Mouse (Mus musculus) frontal cortex, adult 2 months (tissue): ENCODE data around the gene Appl1. TPM values are rescaled to one million over a fixed set of nuclear protein-coding genes. Genes with fewer than 3 reads are reported as not detected.

Source experiments
- DNase-seq, 2 experiments: peaks; one replicate each; pipeline ENCODE4 v3.0.0; 2022; ENCODE audit warnings: low spot score in 1 of 2; ENCODE audit errors: extremely low spot score in 1 of 2
- polyA plus RNA-seq: library from polyadenylated mRNA; depleted of rRNA; stranded (reverse); fragments of >200 nt; gene quantifications from 2 replicates; pipeline ENCODE4 v1.2.3, GENCODE M21; 2012; rRNA removed

Appl1 gene
- 36.1 and 37.0 TPM in 2 replicates for polyA plus RNA-seq

DNA sequence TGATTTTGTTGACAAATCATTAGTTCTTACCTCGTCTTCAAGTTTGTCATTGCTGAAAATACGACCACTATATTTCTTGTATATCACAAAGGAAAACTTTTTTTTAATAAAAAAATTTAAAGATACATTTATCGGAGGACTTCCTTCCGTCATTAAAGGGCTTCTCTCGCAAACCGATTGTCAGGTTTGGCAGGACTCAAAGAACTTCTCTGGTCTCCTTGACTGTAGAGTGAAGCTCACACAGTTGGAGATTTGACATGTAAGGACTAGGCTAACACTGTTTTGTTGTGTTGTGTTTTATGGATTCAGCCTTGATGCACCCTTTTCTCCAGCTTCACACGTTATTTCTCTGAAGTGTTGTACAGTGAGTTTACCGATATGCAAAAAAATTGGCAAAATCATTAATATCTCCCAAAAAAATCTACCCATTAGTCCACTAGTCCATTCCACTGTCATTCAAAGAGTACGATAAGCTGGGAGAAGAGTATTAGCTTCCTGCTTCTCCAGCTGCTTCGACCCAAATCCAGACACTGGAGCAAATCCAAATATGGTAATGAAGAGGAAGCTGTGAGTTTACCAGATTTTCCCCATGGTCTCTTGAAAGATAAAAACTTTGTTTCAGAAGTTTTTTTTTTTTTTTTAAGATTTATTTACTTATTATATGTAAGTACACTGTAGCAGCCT, at the start of gene Appl1:
Gene Appl1, minus strand, starts transcription at position 127 of the 684 bp plus-strand sequence.
- DNase-seq = peak in 1 of 2 experiments; percentile 16

DNA sequence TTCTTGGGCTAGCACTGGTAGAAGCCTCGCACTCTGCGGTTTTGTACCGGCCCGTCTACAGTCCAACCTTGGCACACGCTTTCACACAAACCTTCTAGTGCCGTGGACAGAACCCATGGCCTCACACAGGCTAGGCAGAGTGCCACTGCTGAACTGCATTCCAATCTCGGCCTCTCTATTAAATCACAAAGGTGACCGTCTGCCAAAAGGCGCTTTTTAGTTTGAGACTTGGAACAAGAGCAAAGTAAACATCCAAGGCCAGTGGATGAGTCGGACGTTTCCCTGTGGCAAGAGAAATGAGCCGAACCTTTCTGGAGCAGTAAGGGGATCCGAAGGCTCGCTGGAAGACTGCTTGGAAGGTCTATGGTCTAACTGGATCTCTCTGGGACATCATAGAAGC, 48.8 kb upstream of the Appl1 start:
- no peak for DNase-seq

GRCm38 (mm10) chr14:27017936-27018335, 46.9 kb upstream of the Appl1 start:
- no peak for DNase-seq

DNA sequence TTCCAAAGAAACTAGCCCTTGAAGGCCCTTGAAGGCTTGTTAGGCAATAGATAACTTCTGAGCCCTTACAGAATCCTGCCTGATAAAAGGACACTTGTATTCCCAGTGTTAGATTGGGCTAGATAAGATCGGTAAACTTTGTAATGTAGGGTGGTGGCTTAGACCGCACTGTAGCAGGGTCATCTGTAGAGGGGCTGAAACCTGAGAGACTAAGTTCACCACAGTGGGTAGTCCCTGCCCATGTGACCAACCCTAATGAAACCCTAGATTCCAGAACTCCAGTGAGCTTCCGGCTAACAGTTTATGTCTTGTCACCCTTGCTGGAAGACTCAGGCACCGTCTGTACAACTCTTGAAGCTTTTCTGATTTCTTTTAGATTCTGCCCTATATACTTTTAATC, 42.6 kb upstream of the Appl1 start:
- no peak for DNase-seq

DNA sequence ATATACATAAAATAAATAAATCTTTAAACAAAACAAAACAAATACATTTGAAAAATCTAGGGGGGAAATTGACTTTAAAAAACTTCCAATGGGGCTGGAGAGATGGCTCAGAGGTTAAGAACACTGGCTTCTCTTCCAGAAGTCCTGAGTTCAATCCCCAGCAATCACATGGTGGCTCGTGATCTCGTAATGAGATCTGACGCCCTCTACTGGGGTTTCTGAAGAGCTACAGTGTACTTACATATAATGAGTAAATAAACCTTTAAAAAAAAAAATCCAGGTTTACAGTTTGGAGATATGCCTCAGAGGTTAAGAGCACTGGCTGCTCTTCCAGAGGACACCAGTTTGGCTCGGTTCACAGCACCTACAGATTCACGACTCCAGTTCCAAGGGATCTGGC, 40.5 kb upstream of the Appl1 start:
- no peak for DNase-seq

DNA sequence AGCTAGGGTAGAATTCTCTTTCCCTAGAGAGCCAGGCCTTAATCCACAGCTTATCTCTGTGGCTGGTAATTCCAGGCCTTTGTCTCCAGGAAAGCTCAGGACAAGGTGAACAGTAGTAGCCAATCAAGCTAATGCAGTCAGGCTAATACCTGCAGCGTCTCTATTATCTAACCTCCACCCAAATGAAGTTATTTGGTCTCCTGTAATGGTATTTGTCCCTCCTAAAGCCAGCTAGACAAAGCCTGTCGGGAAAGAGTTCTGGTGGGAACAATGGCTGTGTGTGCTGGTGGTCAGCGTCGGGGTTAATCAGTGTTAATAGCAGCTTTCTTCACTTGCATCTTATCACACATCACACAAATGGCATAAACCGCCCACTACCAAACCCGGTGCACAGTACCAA, 34.9 kb upstream of the Appl1 start:
- DNase-seq = no peak

- DNase-seq = no peak
Observed at GRCm38 (mm10) chr14:27004906-27005305, 33.9 kb upstream of the Appl1 start.

GRCm38 (mm10) chr14:27000386-27000785, 29.4 kb upstream of the Appl1 start:
- no peak for DNase-seq

DNA sequence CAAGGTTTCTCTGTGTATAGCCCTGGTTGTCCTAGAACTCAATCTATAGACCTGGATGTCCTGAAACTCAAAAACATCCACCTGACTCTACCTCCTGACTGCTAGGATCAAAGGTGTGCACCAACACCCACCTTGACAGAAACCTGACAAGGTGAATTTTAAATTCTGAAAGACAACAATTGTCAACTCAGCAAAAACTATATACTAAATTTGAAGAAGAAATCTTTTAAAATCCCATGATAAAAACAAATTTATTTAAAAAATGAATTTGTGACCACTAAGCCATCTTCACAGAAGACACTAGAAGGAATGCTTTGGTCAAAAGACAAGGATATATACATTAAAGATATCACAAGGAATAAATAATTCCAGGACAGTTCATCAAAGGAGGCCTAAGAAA, 25.2 kb upstream of the Appl1 start:
- no peak for DNase-seq

DNA sequence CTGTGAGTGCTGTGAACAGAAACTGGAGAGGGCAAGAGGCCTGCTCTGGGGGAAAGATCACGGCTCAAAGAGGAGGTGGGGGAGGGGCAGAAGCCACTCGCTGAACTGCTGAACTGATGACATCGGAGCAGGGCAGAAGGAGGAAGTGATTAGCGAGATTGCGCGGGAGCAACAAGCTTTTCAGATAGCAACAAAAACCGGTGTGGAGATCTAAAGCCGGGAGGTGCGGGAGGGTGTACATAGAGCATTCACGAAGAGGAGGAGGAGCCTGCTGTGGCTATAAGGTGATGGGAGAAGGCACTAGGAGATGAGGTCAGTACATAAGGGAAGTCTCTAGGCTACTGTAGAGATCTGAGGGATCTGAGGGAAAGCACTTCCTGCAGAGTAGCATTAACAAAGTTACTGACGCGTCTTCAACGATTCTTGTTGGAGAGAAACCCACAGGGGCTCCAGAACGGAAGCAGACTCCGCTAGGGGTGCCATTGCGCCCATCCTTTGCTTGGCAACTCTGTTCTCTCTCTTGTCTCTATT, 23.2 kb upstream of the Appl1 start, which contains the start of gene Hesx1:
Gene Hesx1, plus strand, starts transcription at position 206 of the 531 bp plus-strand sequence.
- peak in 1 of 2 experiments; percentile 4 for DNase-seq

GRCm38 (mm10) chr14:26993427-26993826, 22.4 kb upstream of the Appl1 start:
- DNase-seq = no peak

DNA sequence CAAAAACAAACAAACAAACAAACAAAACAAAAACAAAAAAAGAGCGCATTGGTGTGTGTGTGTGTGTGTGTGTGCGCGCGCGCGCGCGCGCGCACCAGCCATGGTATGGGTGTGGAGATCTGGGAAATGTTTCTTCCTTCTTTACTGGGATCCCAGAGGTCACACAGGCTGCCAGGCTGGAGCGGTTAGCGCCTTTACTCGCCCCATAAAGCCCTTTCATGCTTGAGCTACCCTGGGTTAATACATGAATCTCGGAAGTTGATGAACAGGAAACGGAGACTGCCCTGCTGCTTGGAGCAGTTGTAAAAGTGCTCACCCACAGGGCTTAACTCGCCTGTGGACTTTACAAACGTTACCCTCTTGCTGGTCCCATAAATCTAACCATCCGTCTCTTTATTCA, 20.6 kb upstream of the Appl1 start:
- DNase-seq = no peak

DNA sequence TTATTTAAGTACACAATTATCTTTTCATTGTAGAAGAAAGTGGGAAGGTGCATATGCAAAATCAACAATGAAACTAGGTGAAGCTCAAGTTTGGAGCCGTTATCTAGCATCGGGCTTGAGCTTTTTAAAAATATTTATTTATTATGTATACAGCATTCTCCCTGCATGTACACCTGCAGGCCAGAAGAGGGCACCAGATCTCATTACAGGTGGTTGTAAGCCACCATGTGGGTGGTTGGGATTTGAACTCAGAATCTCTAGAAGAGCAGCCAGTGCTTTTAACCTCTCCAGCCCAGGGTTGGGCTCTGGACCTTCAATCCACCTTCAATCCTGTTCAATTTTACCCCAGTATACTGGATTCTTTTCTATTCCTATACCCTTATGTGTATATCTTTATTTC, 17.7 kb upstream of the Appl1 start:
- no peak for DNase-seq

- DNase-seq = no peak
Observed at GRCm38 (mm10) chr14:26982150-26982530, 11.1 kb upstream of the Appl1 start.

DNA sequence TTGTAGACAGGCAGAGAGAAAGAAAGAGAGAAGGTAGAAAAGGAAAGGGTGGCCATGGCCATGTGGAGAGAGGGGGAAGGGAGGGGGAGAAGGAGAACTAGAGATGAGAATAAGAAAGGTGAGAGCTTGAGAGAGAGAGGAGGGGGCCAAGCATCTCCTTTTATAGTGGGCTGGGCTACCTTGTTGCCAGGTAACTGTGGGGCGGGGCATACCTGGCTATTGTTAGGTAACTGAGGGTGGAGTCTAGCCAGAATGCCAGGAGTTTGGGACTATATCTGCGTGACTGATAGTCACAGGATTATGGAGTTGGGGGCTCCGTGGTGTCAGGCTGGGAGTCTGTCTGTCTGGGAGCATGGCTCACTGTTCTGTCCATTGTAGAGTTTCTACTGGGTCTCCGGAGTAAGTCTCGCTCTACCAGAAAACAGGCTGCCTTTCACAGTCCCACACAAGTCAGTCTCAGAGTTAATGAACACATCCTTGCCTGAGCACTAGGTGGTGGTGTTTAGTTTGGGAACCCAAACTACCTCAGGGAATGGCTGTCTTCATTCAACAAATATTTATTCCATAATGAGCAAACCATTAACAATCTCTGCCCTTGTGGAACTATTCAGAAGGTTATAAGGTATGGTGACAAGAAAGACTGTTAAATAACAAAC, 10.6 kb upstream of the Appl1 start:
- DNase-seq = no peak

DNA sequence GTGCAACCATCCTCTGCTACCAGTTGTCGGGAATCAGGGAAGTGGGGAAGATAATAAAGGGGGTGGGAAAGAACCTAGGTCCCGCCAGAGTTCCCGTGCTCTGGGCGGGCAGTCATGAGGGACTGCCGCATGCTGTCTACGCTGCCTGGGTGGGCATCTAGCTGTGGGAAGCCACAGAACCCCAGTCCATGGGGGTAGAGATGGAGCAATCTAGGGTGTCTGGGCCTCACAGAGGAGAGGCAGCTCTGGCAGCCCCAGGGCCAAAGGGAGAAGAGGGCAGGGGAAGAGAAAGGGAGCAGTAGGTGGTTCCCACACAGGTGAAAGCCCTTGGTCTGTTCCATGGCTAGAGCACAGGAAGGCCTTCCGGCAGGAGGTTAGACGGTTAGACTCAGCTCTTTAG, 10.0 kb upstream of the Appl1 start:
- no peak for DNase-seq

- DNase-seq = no peak
Observed at GRCm38 (mm10) chr14:26979808-26980207, 8.8 kb upstream of the Appl1 start.

DNA sequence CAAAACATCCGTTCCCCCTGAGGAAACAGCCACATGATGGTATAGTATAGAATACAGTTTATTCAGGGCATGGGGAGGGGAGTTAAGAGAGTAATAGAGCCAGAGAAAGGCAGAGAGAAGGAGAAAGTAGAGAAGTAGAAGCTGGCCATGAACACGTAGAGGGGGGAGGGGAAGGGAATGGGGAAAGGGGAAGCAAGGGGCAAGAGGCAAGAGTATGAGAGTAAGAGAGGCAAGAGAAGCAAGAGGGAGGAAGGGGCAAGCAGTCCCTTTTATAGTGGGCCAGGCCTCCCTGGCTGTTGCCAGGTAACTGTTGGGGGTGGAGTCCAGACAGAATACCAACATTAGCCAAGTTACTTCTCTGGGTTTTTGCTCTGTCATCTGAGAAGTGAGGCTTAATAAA, 6.5 kb upstream of the Appl1 start:
- no peak for DNase-seq

DNA sequence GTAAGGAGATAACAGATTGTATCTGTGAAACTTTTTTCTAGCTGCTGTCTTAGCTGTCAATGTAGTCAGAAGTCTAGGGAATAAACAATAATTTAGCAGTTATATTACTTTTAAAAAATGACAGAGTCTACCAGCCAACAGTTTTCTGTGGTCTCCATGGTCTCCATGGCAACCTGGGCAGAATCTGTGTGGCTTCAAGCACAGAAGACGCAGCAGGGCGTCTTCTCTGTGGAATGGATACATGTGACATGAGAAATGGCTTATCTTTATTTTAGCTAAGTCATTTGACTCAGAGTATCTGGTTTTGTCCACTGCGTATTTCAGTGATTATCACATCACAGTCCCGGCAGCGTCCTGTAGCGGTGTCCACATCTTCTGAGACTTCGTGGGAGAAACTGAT, 5.2 kb upstream of the Appl1 start:
- DNase-seq = no peak

DNA sequence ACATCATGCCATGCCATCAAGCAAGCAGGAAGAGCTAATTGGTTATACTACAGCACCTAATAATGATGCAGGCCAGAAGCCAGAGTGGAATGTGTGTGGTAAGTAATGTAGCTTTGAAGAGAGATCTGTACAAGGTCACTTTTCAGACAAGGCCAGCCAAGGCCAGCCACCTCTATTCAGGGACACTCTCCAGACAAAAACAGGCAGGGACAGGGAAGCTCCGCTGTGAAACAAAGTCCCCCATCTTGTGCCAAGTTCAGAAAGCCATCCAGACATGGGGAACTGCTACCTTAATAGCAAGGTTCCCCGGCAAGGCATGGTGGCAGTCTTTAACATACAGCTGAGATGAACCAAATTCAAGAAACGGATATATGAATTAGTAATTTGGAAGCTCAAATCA, 4.5 kb upstream of the Appl1 start:
- no peak for DNase-seq

- no peak for DNase-seq
Observed at GRCm38 (mm10) chr14:26973089-26973488, 2.1 kb upstream of the Appl1 start.

GRCm38 (mm10) chr14:26970439-26970932, 546 bp downstream of the Appl1 start:
- DNase-seq = peak; percentile 84 to 97
